Mouse (Mus musculus) embryonic fibroblast, embryonic 13.5 days (primary cell): ENCODE measurements around the gene Caap1.

ENCODE experiments used
- CTCF ChIP-seq: IDR thresholded peaks from 2 replicates; pipeline ENCODE4 v1.5.1; 2011; ENCODE audit warnings: mild to moderate bottlenecking, control low read depth, low read length, moderate library complexity, borderline replicate concordance; ENCODE audit not compliant: insufficient read depth
- POLR2A ChIP-seq: IDR thresholded peaks from 2 replicates; pipeline ENCODE4 v1.6.1; 2011; ENCODE audit warnings: low read depth, mild to moderate bottlenecking, control low read depth, low read length, moderate library complexity

DNA sequence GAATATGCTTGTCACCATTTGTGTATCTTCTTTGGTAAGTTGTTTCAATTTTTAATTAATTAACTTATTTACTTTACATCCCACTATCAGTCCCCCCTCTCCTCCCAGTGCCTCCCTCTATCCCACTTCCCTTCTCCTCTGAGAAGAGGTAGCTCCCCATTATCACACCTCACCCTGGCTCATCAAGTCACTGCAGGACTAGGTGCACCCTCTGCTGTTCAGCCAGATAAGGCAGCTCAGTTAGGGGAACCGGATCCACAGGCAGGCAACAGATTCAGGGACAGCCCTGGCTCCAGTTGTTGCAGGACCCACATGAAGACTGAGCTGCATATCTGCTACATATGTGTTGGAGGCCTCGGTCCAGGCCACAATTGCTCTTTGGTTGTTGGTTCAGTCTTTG is 97.2 kb downstream of the Caap1 start:
- TF ChIP-seq CTCF (no peak), POLR2A (no peak)
